Mouse (Mus musculus): ENCODE results near the gene Ptk6.

GRCm38 (mm10) chr2:181212389-181213020, 9.9 kb upstream of the Ptk6 start:
- no peak for TF ChIP-seq CTCF (conservative IDR thresholded peaks at IDR 0.05; ENCODE audit: low read length)
- TF ChIP-seq NANOG (IDR thresholded peaks at IDR 0.05; ENCODE audit: borderline replicate concordance, low read length) = no peak
- TF ChIP-seq POU5F1 (IDR thresholded peaks at IDR 0.05; ENCODE audit: borderline replicate concordance, low read length) = no peak

Data from E14TG2a.4 (cell line).